Mouse (Mus musculus) liver, adult 2 months (tissue): ENCODE results near the gene Adamtsl4.

Source experiments
- CTCF ChIP-seq: fragments of 200-500 bp; IDR thresholded peaks from 2 replicates; pipeline ENCODE4 v1.5.1; 2011; ENCODE audit warnings: low read depth, low read length, control low read depth
- POLR2A ChIP-seq: fragments of 200-500 bp; IDR thresholded peaks from 2 replicates; pipeline ENCODE4 v1.6.1; 2011; ENCODE audit warnings: low read length, control low read depth; ENCODE audit not compliant: insufficient read depth; ENCODE audit errors: extremely low read depth

DNA sequence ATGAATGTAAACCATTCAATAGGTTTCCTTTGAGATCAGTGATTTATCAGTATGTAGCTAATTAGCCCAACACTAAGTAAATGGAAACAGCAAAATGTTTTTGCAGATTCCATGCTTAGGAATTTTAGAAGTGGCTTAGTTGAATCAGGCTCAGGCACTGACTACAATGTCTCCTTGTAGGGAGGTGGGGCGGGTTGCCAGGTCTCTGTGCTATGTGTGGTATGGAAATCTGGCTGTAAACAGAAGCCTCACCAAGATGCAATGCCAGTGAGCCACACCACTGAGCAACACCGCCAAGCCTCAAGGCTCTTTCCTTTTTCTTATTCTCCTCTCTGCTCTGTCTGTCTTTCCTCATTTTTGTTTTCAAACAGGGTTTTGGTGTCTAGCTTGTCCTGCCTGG is 41.2 kb upstream of the Adamtsl4 start:
- TF ChIP-seq POLR2A (no peak), CTCF (no peak)
